Mouse (Mus musculus) forebrain, embryonic 15.5 days (tissue): ENCODE results near the gene Fkbp8. TPM values are rescaled to one million over a fixed set of nuclear protein-coding genes. Genes with fewer than 3 reads are reported as not detected.
A peak's percentile ranks its signal among the peaks of the same experiment; 100 is the strongest.

Experiments
- ATAC-seq: fragments of 200-750 bp; cut with Nextera tagmentation; replicated peaks from 2 replicates; pipeline ENCODE4 v1.8.0; 2017; ENCODE audit warnings: mild to moderate bottlenecking, moderate TSS enrichment, moderate library complexity
- H3K27ac ChIP-seq: fragments of 300-500 bp; sonication (generic); replicated peaks from 2 replicates; pipeline ENCODE4 v1.5.1; 2015; ENCODE audit warnings: mild to moderate bottlenecking, inconsistent platforms
- H3K27me3 ChIP-seq: fragments of 300-500 bp; sonication (generic); 2 replicates; pipeline ENCODE4 v1.6.1; 2015; ENCODE audit warnings: inconsistent platforms
- H3K36me3 ChIP-seq: fragments of 300-500 bp; sonication (generic); 2 replicates; pipeline ENCODE4 v1.6.1; 2015; ENCODE audit warnings: mild to moderate bottlenecking, inconsistent platforms
- H3K4me1 ChIP-seq: fragments of 300-500 bp; sonication (generic); 2 replicates; pipeline ENCODE4 v1.6.1; 2015; ENCODE audit warnings: inconsistent platforms
- H3K4me2 ChIP-seq: fragments of 300-500 bp; sonication (generic); replicated peaks from 2 replicates; pipeline ENCODE4 v1.6.1; 2015; ENCODE audit warnings: mild to moderate bottlenecking, inconsistent platforms
- H3K4me3 ChIP-seq: fragments of 300-500 bp; sonication (generic); 2 replicates; pipeline ENCODE4 v1.5.1; 2015; ENCODE audit warnings: mild to moderate bottlenecking, inconsistent platforms
- H3K9ac ChIP-seq: fragments of 300-500 bp; sonication (generic); replicated peaks from 2 replicates; pipeline ENCODE4 v1.6.1; 2015; ENCODE audit warnings: mild to moderate bottlenecking, inconsistent platforms
- H3K9me3 ChIP-seq: fragments of 300-500 bp; sonication (generic); 2 replicates; pipeline ENCODE4 v1.6.1; 2016; ENCODE audit warnings: inconsistent platforms
- WGBS: fragments of 180-500 bp; shearing (Covaris S2); methylation state at CpG from one replicate; pipeline ENCODE4 v1.1.7; 2015; ENCODE audit warnings: mixed read lengths; 5-methylcytosine and 5-hydroxymethylcytosine counted together
- polyA plus RNA-seq: library from polyadenylated mRNA; unstranded; fragments of >200 nt; fragmentation: Nextera tagmentation; extraction: Ambion mirVana; gene quantifications from 2 replicates; pipeline ENCODE4 v1.2.1, GENCODE M21; 2015

Fkbp8 gene
- polyA plus RNA-seq, 1 experiment from 2014 or later = 433 TPM

- no peak overlapping the region for H3K4me3 ChIP-seq
- ATAC-seq = 0 out of 2 replicates have a peak, but pooled peaks have one; percentile 30
- peak overlapping the region; percentile 14; the same call in 1 of the 2 replicates for H3K27ac ChIP-seq
- no peaks in the 10 kb centered on the region for H3K27me3 ChIP-seq
- no peaks in the 10 kb centered on the region for H3K9me3 ChIP-seq
- H3K4me2 ChIP-seq = no peak overlapping the region
- H3K36me3 ChIP-seq = no peaks in the 10 kb centered on the region
- H3K4me1 ChIP-seq = peaks cover 16% of the 10 kb centered on the region
- no peak overlapping the region for H3K9ac ChIP-seq
Observed at GRCm38 (mm10) chr8:70553740-70554139, 26.2 kb downstream of the Fkbp8 start.

GRCm38 (mm10) chr8:70555079-70555747 is 27.7 kb downstream of the Fkbp8 start:
- no peak overlapping the region for H3K9ac ChIP-seq
- H3K27ac ChIP-seq = no peak overlapping the region
- no peak overlapping the region for H3K4me3 ChIP-seq
- no peaks in the 10 kb centered on the region for H3K9me3 ChIP-seq
- peaks cover 16% of the 10 kb centered on the region for H3K4me1 ChIP-seq
- no peaks in the 10 kb centered on the region for H3K36me3 ChIP-seq
- ATAC-seq = no peak
- WGBS = 88% methylated on average over 4 of the region's 4 CpGs
- no peaks in the 10 kb centered on the region for H3K27me3 ChIP-seq
- no peak overlapping the region for H3K4me2 ChIP-seq

- 64% methylated on average over 4 of the region's 4 CpGs for WGBS
- Histone ChIP-seq H3K27ac (no peak overlapping the region), H3K36me3 (no peaks in the 10 kb centered on the region), H3K9me3 (no peaks in the 10 kb centered on the region), H3K4me3 (no peak overlapping the region), H3K27me3 (no peaks in the 10 kb centered on the region), H3K9ac (no peak overlapping the region), H3K4me1 (peaks cover 10% of the 10 kb centered on the region), H3K4me2 (no peak overlapping the region)
- ATAC-seq = no peak
Observed at GRCm38 (mm10) chr8:70558334-70558733, 30.8 kb downstream of the Fkbp8 start.

- WGBS = 81% methylated on average over 3 of the region's 3 CpGs
- no peak overlapping the region for H3K27ac ChIP-seq
- ATAC-seq = no peak
- H3K4me3 ChIP-seq = no peak overlapping the region
- no peaks in the 10 kb centered on the region for H3K9me3 ChIP-seq
- H3K36me3 ChIP-seq = no peaks in the 10 kb centered on the region
- H3K4me1 ChIP-seq = peaks cover 4% of the 10 kb centered on the region
- H3K9ac ChIP-seq = no peak overlapping the region
- no peak overlapping the region for H3K4me2 ChIP-seq
- H3K27me3 ChIP-seq = no peaks in the 10 kb centered on the region
Observed at GRCm38 (mm10) chr8:70558983-70559382, 31.5 kb downstream of the Fkbp8 start.

- Histone ChIP-seq H3K4me3 (no peak overlapping the region), H3K27me3 (no peaks in the 10 kb centered on the region), H3K27ac (no peak overlapping the region), H3K4me1 (peaks cover under 1% of the 10 kb centered on the region; the same call in 1 of the 2 replicates), H3K36me3 (no peaks in the 10 kb centered on the region), H3K9ac (no peak overlapping the region), H3K4me2 (no peak overlapping the region), H3K9me3 (no peaks in the 10 kb centered on the region)
- 74% methylated on average over 2 of the region's 2 CpGs for WGBS
- no peak for ATAC-seq
Observed at GRCm38 (mm10) chr8:70560096-70560495, 32.6 kb downstream of the Fkbp8 start.

GRCm38 (mm10) chr8:70560564-70560963 is 33.0 kb downstream of the Fkbp8 start:
- H3K9ac ChIP-seq = no peak overlapping the region
- 66% methylated on average over 3 of the region's 3 CpGs for WGBS
- 0 out of 2 replicates have a peak, but pooled peaks have one; percentile 29 for ATAC-seq

GRCm38 (mm10) chr8:70561357-70561756 is 33.8 kb downstream of the Fkbp8 start:
- no peak overlapping the region for H3K9ac ChIP-seq
- H3K36me3 ChIP-seq = no peaks in the 10 kb centered on the region
- no peak overlapping the region for H3K4me3 ChIP-seq
- H3K4me2 ChIP-seq = no peak overlapping the region
- WGBS = 88% methylated on average over 4 of the region's 4 CpGs
- peaks cover 8% of the 10 kb centered on the region; the same call in 1 of the 2 replicates for H3K4me1 ChIP-seq
- no peak for ATAC-seq
- H3K27me3 ChIP-seq = no peaks in the 10 kb centered on the region
- no peaks in the 10 kb centered on the region for H3K9me3 ChIP-seq
- H3K27ac ChIP-seq = no peak overlapping the region

More at GRCm38 (mm10) chr8:70560564-70560963, 33.0 kb downstream of the Fkbp8 start:
- no peak overlapping the region for H3K4me3 ChIP-seq
- H3K9me3 ChIP-seq = no peaks in the 10 kb centered on the region
- H3K4me2 ChIP-seq = no peak overlapping the region
- no peak overlapping the region for H3K27ac ChIP-seq
- H3K27me3 ChIP-seq = no peaks in the 10 kb centered on the region
- H3K4me1 ChIP-seq = peaks cover 4% of the 10 kb centered on the region; the same call in 1 of the 2 replicates
- H3K36me3 ChIP-seq = no peaks in the 10 kb centered on the region

GRCm38 (mm10) chr8:70561809-70562535 is 34.4 kb downstream of the Fkbp8 start:
- H3K9me3 ChIP-seq = no peaks in the 10 kb centered on the region
- H3K36me3 ChIP-seq = no peaks in the 10 kb centered on the region
- ATAC-seq = no peak
- peaks cover 8% of the 10 kb centered on the region; the same call in 1 of the 2 replicates for H3K4me1 ChIP-seq
- no peaks in the 10 kb centered on the region for H3K27me3 ChIP-seq
- H3K27ac ChIP-seq = no peak overlapping the region
- 86% methylated on average over 7 of the region's 7 CpGs for WGBS
- H3K4me2 ChIP-seq = no peak overlapping the region
- no peak overlapping the region for H3K9ac ChIP-seq
- H3K4me3 ChIP-seq = no peak overlapping the region

- Histone ChIP-seq H3K9me3 (no peaks in the 10 kb centered on the region), H3K27ac (no peak overlapping the region), H3K27me3 (no peaks in the 10 kb centered on the region), H3K36me3 (no peaks in the 10 kb centered on the region), H3K4me1 (peaks cover 8% of the 10 kb centered on the region; the same call in 1 of the 2 replicates), H3K4me3 (no peak overlapping the region), H3K4me2 (no peak overlapping the region), H3K9ac (no peak overlapping the region)
- no peak for ATAC-seq
- whole genome bisulfite sequencing = 88% methylated on average over 3 of the region's 3 CpGs
Observed at GRCm38 (mm10) chr8:70562802-70563201, 35.3 kb downstream of the Fkbp8 start.

GRCm38 (mm10) chr8:70563763-70564387 is 36.4 kb downstream of the Fkbp8 start:
- Histone ChIP-seq H3K4me3 (no peak overlapping the region), H3K27me3 (no peaks in the 10 kb centered on the region), H3K9me3 (no peaks in the 10 kb centered on the region), H3K4me2 (no peak overlapping the region), H3K27ac (no peak overlapping the region), H3K36me3 (no peaks in the 10 kb centered on the region), H3K4me1 (peaks cover 8% of the 10 kb centered on the region; the same call in 1 of the 2 replicates), H3K9ac (no peak overlapping the region)
- 95% methylated on average over 6 of the region's 6 CpGs for WGBS
- ATAC-seq = no peak

- no peak for ATAC-seq
- H3K36me3 ChIP-seq = no peaks in the 10 kb centered on the region
- no peaks in the 10 kb centered on the region for H3K27me3 ChIP-seq
- 90% methylated on average over 3 of the region's 3 CpGs for WGBS
- H3K27ac ChIP-seq = no peak overlapping the region
- no peak overlapping the region for H3K9ac ChIP-seq
- H3K9me3 ChIP-seq = no peaks in the 10 kb centered on the region
- peaks cover 8% of the 10 kb centered on the region; the same call in 1 of the 2 replicates for H3K4me1 ChIP-seq
- H3K4me3 ChIP-seq = no peak overlapping the region
- H3K4me2 ChIP-seq = no peak overlapping the region
Observed at GRCm38 (mm10) chr8:70564696-70565235, 37.2 kb downstream of the Fkbp8 start.

GRCm38 (mm10) chr8:70565561-70565960 is 38.0 kb downstream of the Fkbp8 start:
- Histone ChIP-seq H3K4me2 (no peak overlapping the region), H3K4me3 (no peak overlapping the region), H3K27me3 (no peaks in the 10 kb centered on the region), H3K9me3 (no peaks in the 10 kb centered on the region), H3K4me1 (peaks cover 8% of the 10 kb centered on the region; the same call in 1 of the 2 replicates), H3K9ac (no peak overlapping the region), H3K27ac (no peak overlapping the region), H3K36me3 (no peaks in the 10 kb centered on the region)
- 75% methylated on average over 3 of the region's 3 CpGs for WGBS
- ATAC-seq = no peak
